ENCODE assay signal across 8 mouse cellular contexts in genomic region chr7:99813394-99813793, GRCm38 (mm10). TPM values are rescaled to one million over a fixed set of nuclear protein-coding genes. Genes with fewer than 3 reads are reported as not detected.
DNase-seq lines count a peak whose midpoint lies in the region.

No protein-coding gene starts in this region.

- intact Hi-C loops in heart, postnatal 10 days (cut with DNase I), result loop anchor here (2.0 kb wide), 1 partner anchor 63 kb away; no protein-coding TSS in a partner anchor
- intact Hi-C loops in heart, postnatal 14 days (cut with DNase I), result loop anchor here (1.0 kb wide), 1 partner anchor 63 kb away; no protein-coding TSS in a partner anchor

- peak; percentile 34 to 65 for DNase-seq in heart, postnatal 10 days
- DNase-seq in heart, adult 8-10 months (ENCODE audit: low spot score), result no peak
- peak; percentile 52 to 54 for DNase-seq in B cell, adult 2 months
- peak; percentile 54 for DNase-seq in ZHBTc4 (ENCODE audit: low read depth, low spot score)
- DNase-seq in heart, postnatal 14 days, result peak; percentile 31 to 61
- DNase-seq in retina, embryonic 14.5 days (ENCODE audit: low spot score), result peak; percentile 34
- no peak for DNase-seq in right cerebral cortex, adult 18-20 months
- DNase-seq in right cerebral cortex, postnatal 25 days, result no peak

RNA-seq across cellular contexts. Expression of gene Neu3, which starts 14.8 kb away (rescaled TPM):
- total RNA-seq in heart, postnatal 10 days (2021), result 1 to 10 TPM; 4.0 to 4.3 TPM
- total RNA-seq in heart, adult 8-10 months (2022), result 1 to 10 TPM; 3.3 to 5.4 (median 4.8) TPM
- total RNA-seq in heart, postnatal 14 days (2021), result 1 to 10 TPM; 3.9 to 4.9 TPM

RNA-seq across cellular contexts. Expression of gene Xrra1, which starts 45.5 kb away (rescaled TPM):
- under 1 TPM in 1 of 2 experiments, not detected in 1; 0.10 TPM for total RNA-seq in heart, postnatal 10 days (2021)
- total RNA-seq in heart, adult 8-10 months (2022), result not detected
- total RNA-seq in heart, postnatal 14 days (2021), result 1 to 10 TPM in 1 of 2 experiments, not detected in 1; 1.1 TPM

RNA-seq across cellular contexts. Expression of gene Spcs2, which starts 49.9 kb away (rescaled TPM):
- 10 to 100 TPM; 49.7 to 66.5 TPM for total RNA-seq in heart, postnatal 10 days (2021)
- 10 to 100 TPM; 60.3 to 67.9 (median 63.1) TPM for total RNA-seq in heart, adult 8-10 months (2022)
- total RNA-seq in heart, postnatal 14 days (2021), result 10 to 100 TPM; 44.1 to 53.6 TPM

RNA-seq across cellular contexts. Expression of gene Olfr521, which starts 50.1 kb away (rescaled TPM):
- not detected for total RNA-seq in heart, postnatal 10 days (2021)
- total RNA-seq in heart, adult 8-10 months (2022), result not detected
- not detected for total RNA-seq in heart, postnatal 14 days (2021)

Comparison
In these comparisons a context has a peak if more than half of its experiments do, and no peak if none do; other contexts are left out.
1. DNase-seq: peak in heart, postnatal 10 days (2 of 2), B cell, adult 2 months (2 of 2), ZHBTc4 (single experiment), heart, postnatal 14 days (2 of 2) and retina, embryonic 14.5 days (single experiment); none in heart, adult 8-10 months (single experiment), right cerebral cortex, adult 18-20 months (single experiment) and right cerebral cortex, postnatal 25 days (single experiment).